23 mouse cellular contexts compared by ENCODE assay signal in the genomic region with DNA sequence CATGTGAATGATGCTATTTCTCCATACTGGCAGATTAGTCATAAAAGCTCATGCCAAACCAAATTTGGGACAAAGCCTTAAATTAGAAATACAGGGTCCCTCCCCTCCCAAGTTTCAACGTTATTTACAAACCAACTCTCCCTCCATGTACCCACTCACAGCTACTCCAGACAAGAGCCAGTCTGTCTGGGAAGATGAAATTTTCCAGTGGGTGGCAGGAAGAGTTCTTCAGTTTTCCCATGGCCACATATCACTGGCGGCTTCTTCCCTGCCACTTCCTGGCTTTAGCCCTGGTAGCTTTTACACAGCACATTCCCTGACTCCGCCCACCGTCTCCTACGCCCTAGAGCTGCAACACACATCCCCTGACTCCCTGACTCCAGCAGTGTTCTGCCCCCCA.
DNase-seq lines count a peak whose midpoint lies in the region; ATAC-seq and TF ChIP-seq lines count a peak whose summit lies in the region.
"Had no signal": no experiment of that assay in that cellular context is flagged by ENCODE, and none has a peak within 500 bp of the region (broad histone marks: within the 10 kb centered on the region; RNA-seq: fewer than 3 reads in every experiment).

No protein-coding gene starts in this region.

- H3K36me3 ChIP-seq in hindbrain, embryonic 12.5 days, result no peaks in the 10 kb centered on the region
- no peaks in the 10 kb centered on the region for H3K36me3 ChIP-seq in intestine, postnatal 0 days (ENCODE audit: control insufficient read depth, insufficient read depth)
- H3K36me3 ChIP-seq: heart, embryonic 13.5 days; limb, embryonic 15.5 days; liver, embryonic 15.5 days; neural tube, embryonic 13.5 days had no signal

- WGBS in hindbrain, embryonic 12.5 days, result 42% methylated on average over 5 of the region's 5 CpGs
- 42% methylated on average over 5 of the region's 5 CpGs for WGBS in intestine, postnatal 0 days

- peak; percentile 77 for ATAC-seq in frontal cortex, adult (ENCODE audit: low TSS enrichment)
- ATAC-seq in hindbrain, embryonic 12.5 days (ENCODE audit: low FRiP score), result no peak
- ATAC-seq in intestine, postnatal 0 days, result no peak
- ATAC-seq: forebrain, embryonic 16.5 days; hindbrain, embryonic 16.5 days; lung, postnatal 0 days had no signal

- H3K9me3 ChIP-seq in hindbrain, embryonic 12.5 days (replicated peaks), result no peaks in the 10 kb centered on the region
- no peaks in the 10 kb centered on the region for H3K9me3 ChIP-seq in intestine, postnatal 0 days (ENCODE audit: control insufficient read depth)
- H3K9me3 ChIP-seq: heart, embryonic 13.5 days; limb, embryonic 15.5 days; liver, embryonic 15.5 days; neural tube, embryonic 13.5 days had no signal

- H3K27ac ChIP-seq in hindbrain, embryonic 12.5 days, result no peak overlapping the region
- no peak overlapping the region for H3K27ac ChIP-seq in intestine, postnatal 0 days (ENCODE audit: low read depth, low read length)
- H3K27ac ChIP-seq: heart, embryonic 13.5 days; kidney, postnatal 0 days; limb, embryonic 15.5 days; liver, embryonic 15.5 days; neural tube, embryonic 13.5 days had no signal

- H3K9ac ChIP-seq in hindbrain, embryonic 12.5 days, result no peak overlapping the region
- H3K9ac ChIP-seq in intestine, postnatal 0 days (ENCODE audit: low read depth, low read length), result no peak overlapping the region
- H3K9ac ChIP-seq: heart, embryonic 13.5 days; limb, embryonic 15.5 days; liver, embryonic 15.5 days; neural tube, embryonic 13.5 days had no signal

- no peak overlapping the region for H3K4me3 ChIP-seq in hindbrain, embryonic 12.5 days
- no peak overlapping the region for H3K4me3 ChIP-seq in intestine, postnatal 0 days (ENCODE audit: low read depth, low read length)
- H3K4me3 ChIP-seq: heart, embryonic 13.5 days; limb, embryonic 15.5 days; liver, embryonic 15.5 days; neural tube, embryonic 13.5 days had no signal

- no peak for DNase-seq in frontal cortex, postnatal 25 days (ENCODE audit: low spot score in 2 of 2)
- peak; percentile 62 for DNase-seq in right cerebral cortex, adult 18-20 months
- no peak for DNase-seq in right cerebral cortex, postnatal 10 days (ENCODE audit: low spot score in 2 of 2)
- DNase-seq in brain, adult 2 months (ENCODE audit: low read depth, low spot score), result peak; percentile 84
- DNase-seq: adrenal gland, adult 8-10 months; cerebellum, adult 9-10 months; heart, adult 18-20 months; heart, postnatal 4 days; kidney, adult 11 months; thymus, postnatal 25 days had no signal

- peaks cover 31% of the 10 kb centered on the region for H3K27me3 ChIP-seq in hindbrain, embryonic 12.5 days
- H3K27me3 ChIP-seq in intestine, postnatal 0 days (replicated peaks; ENCODE audit: control insufficient read depth, insufficient read depth, low read length), result peaks cover 30% of the 10 kb centered on the region
- H3K27me3 ChIP-seq: CH12.LX had no signal

- H3K4me2 ChIP-seq in hindbrain, embryonic 12.5 days (replicated peaks), result no peak overlapping the region
- no peak overlapping the region for H3K4me2 ChIP-seq in intestine, postnatal 0 days (replicated peaks; ENCODE audit: low read depth)
- H3K4me2 ChIP-seq: heart, embryonic 13.5 days; limb, embryonic 15.5 days; liver, embryonic 15.5 days; midbrain, embryonic 11.5 days; neural tube, embryonic 13.5 days had no signal

- no peak for TF ChIP-seq CTCF in intestine, postnatal 0 days (IDR thresholded peaks at IDR 0.05; ENCODE audit: low read depth)

- H3K4me1 ChIP-seq in hindbrain, embryonic 12.5 days, result no peaks in the 10 kb centered on the region
- H3K4me1 ChIP-seq in intestine, postnatal 0 days (replicated peaks; ENCODE audit: control insufficient read depth, insufficient read depth, low read length), result no peaks in the 10 kb centered on the region
- H3K4me1 ChIP-seq: liver, embryonic 15.5 days had no signal

Comparison
In these comparisons a context has a peak if more than half of its experiments do, and no peak if none do; other contexts are left out.
1. DNase-seq: peak in right cerebral cortex, adult 18-20 months (single experiment) and brain, adult 2 months (single experiment); none in frontal cortex, postnatal 25 days (0 of 2) and right cerebral cortex, postnatal 10 days (0 of 2).